Mouse (Mus musculus): Measurements from ENCODE around the gene Fli1. TPM values are rescaled to one million over a fixed set of nuclear protein-coding genes. Genes with fewer than 3 reads are reported as not detected.

The Fli1 gene
- polyA plus RNA-seq, 1 experiment from 2014 or later = 23.4 TPM

GRCm38 (mm10) chr9:32450161-32450560, 92.5 kb downstream of the Fli1 start:
- Histone ChIP-seq H3K4me2 (ENCODE audit: low read depth, low read length) (no peak overlapping the region), H3K27ac (ENCODE audit: low read length) (no peak overlapping the region), H3K4me1 (ENCODE audit: control insufficient read depth, insufficient read depth, low read length) (no peaks in the 10 kb centered on the region; the same call in 1 of the 2 replicates), H3K4me3 (ENCODE audit: low read length) (no peak overlapping the region), H3K36me3 (ENCODE audit: control insufficient read depth, insufficient read depth) (no peaks in the 10 kb centered on the region), H3K9ac (ENCODE audit: low read length) (no peak overlapping the region), H3K9me3 (replicated peaks; ENCODE audit: control insufficient read depth, low read length) (no peaks in the 10 kb centered on the region), H3K27me3 (ENCODE audit: control insufficient read depth, insufficient read depth, low read length) (no peaks in the 10 kb centered on the region)
- no peak for ATAC-seq (replicated peaks; ENCODE audit: extremely low read depth, insufficient read depth, low FRiP score)
- WGBS = 36% methylated on average over 7 of the region's 7 CpGs

- H3K4me1 ChIP-seq (ENCODE audit: control insufficient read depth, insufficient read depth, low read length) = peaks cover 3% of the 10 kb centered on the region
- no peaks in the 10 kb centered on the region for H3K27me3 ChIP-seq (ENCODE audit: control insufficient read depth, insufficient read depth, low read length)
- no peaks in the 10 kb centered on the region for H3K36me3 ChIP-seq (ENCODE audit: control insufficient read depth, insufficient read depth)
- H3K4me2 ChIP-seq (ENCODE audit: low read depth, low read length) = no peak overlapping the region
- H3K4me3 ChIP-seq (ENCODE audit: low read length) = no peak overlapping the region
- WGBS = 76% methylated on average over 5 of the region's 5 CpGs
- no peak overlapping the region for H3K27ac ChIP-seq (ENCODE audit: low read length)
- no peak for ATAC-seq (replicated peaks; ENCODE audit: extremely low read depth, insufficient read depth, low FRiP score)
- no peak overlapping the region for H3K9ac ChIP-seq (ENCODE audit: low read length)
- H3K9me3 ChIP-seq (replicated peaks; ENCODE audit: control insufficient read depth, low read length) = no peaks in the 10 kb centered on the region
These were observed 93.9 kb downstream of the Fli1 start for GRCm38 (mm10) chr9:32448766-32449165.

- WGBS = 50% methylated on average over 3 of the region's 3 CpGs
- H3K4me3 ChIP-seq (ENCODE audit: low read length) = no peak overlapping the region
- no peak for ATAC-seq (replicated peaks; ENCODE audit: extremely low read depth, insufficient read depth, low FRiP score)
These were observed 96.9 kb downstream of the Fli1 start for GRCm38 (mm10) chr9:32445789-32446188.

GRCm38 (mm10) chr9:32444453-32445201, 98.0 kb downstream of the Fli1 start:
- Histone ChIP-seq H3K4me1 (ENCODE audit: control insufficient read depth, insufficient read depth, low read length) (peaks cover 3% of the 10 kb centered on the region), H3K36me3 (ENCODE audit: control insufficient read depth, insufficient read depth) (peaks cover 5% of the 10 kb centered on the region; the same call in 1 of the 2 replicates), H3K9ac (ENCODE audit: low read length) (no peak overlapping the region), H3K27me3 (ENCODE audit: control insufficient read depth, insufficient read depth, low read length) (no peaks in the 10 kb centered on the region), H3K4me3 (ENCODE audit: low read length) (no peak overlapping the region), H3K4me2 (ENCODE audit: low read depth, low read length) (no peak overlapping the region), H3K27ac (ENCODE audit: low read length) (peak overlapping the region; percentile 51), H3K9me3 (replicated peaks; ENCODE audit: control insufficient read depth, low read length) (no peaks in the 10 kb centered on the region)
- 58% methylated on average over 6 of the region's 6 CpGs for WGBS
- no peak for ATAC-seq (replicated peaks; ENCODE audit: extremely low read depth, insufficient read depth, low FRiP score)

More at GRCm38 (mm10) chr9:32445789-32446188, 96.9 kb downstream of the Fli1 start:
- Histone ChIP-seq H3K36me3 (ENCODE audit: control insufficient read depth, insufficient read depth) (peaks cover 5% of the 10 kb centered on the region; the same call in 1 of the 2 replicates), H3K4me1 (ENCODE audit: control insufficient read depth, insufficient read depth, low read length) (peaks cover 3% of the 10 kb centered on the region), H3K9me3 (replicated peaks; ENCODE audit: control insufficient read depth, low read length) (no peaks in the 10 kb centered on the region), H3K4me2 (ENCODE audit: low read depth, low read length) (no peak overlapping the region), H3K9ac (ENCODE audit: low read length) (no peak overlapping the region), H3K27ac (ENCODE audit: low read length) (no peak overlapping the region), H3K27me3 (ENCODE audit: control insufficient read depth, insufficient read depth, low read length) (no peaks in the 10 kb centered on the region)

GRCm38 (mm10) chr9:32443817-32444216, 98.8 kb downstream of the Fli1 start:
- H3K4me3 ChIP-seq (ENCODE audit: low read length) = no peak overlapping the region
- peaks cover 5% of the 10 kb centered on the region; the same call in 1 of the 2 replicates for H3K36me3 ChIP-seq (ENCODE audit: control insufficient read depth, insufficient read depth)
- peak; percentile 55; the same call in 1 of the 2 replicates for ATAC-seq (replicated peaks; ENCODE audit: extremely low read depth, insufficient read depth, low FRiP score)
- no peaks in the 10 kb centered on the region for H3K9me3 ChIP-seq (replicated peaks; ENCODE audit: control insufficient read depth, low read length)
- no peak overlapping the region for H3K4me2 ChIP-seq (ENCODE audit: low read depth, low read length)
- peaks cover 3% of the 10 kb centered on the region for H3K4me1 ChIP-seq (ENCODE audit: control insufficient read depth, insufficient read depth, low read length)
- no peaks in the 10 kb centered on the region for H3K27me3 ChIP-seq (ENCODE audit: control insufficient read depth, insufficient read depth, low read length)
- peak overlapping the region; percentile 5 for H3K27ac ChIP-seq (ENCODE audit: low read length)
- H3K9ac ChIP-seq (ENCODE audit: low read length) = no peak overlapping the region
- 48% methylated on average over 6 of the region's 6 CpGs for WGBS

GRCm38 (mm10) chr9:32443115-32443514, 99.5 kb downstream of the Fli1 start:
- Histone ChIP-seq H3K27ac (ENCODE audit: low read length) (peak overlapping the region; percentile 5), H3K4me3 (ENCODE audit: low read length) (no peak overlapping the region), H3K36me3 (ENCODE audit: control insufficient read depth, insufficient read depth) (peaks cover 5% of the 10 kb centered on the region; the same call in 1 of the 2 replicates), H3K9me3 (replicated peaks; ENCODE audit: control insufficient read depth, low read length) (no peaks in the 10 kb centered on the region), H3K4me2 (ENCODE audit: low read depth, low read length) (no peak overlapping the region), H3K9ac (ENCODE audit: low read length) (no peak overlapping the region), H3K4me1 (ENCODE audit: control insufficient read depth, insufficient read depth, low read length) (peaks cover 3% of the 10 kb centered on the region), H3K27me3 (ENCODE audit: control insufficient read depth, insufficient read depth, low read length) (no peaks in the 10 kb centered on the region)
- 70% methylated on average over 3 of the region's 3 CpGs for WGBS
- ATAC-seq (replicated peaks; ENCODE audit: extremely low read depth, insufficient read depth, low FRiP score) = no peak

- 68% methylated on average over 19 of the region's 19 CpGs for WGBS
- ATAC-seq (replicated peaks; ENCODE audit: extremely low read depth, insufficient read depth, low FRiP score) = no peak
- Histone ChIP-seq H3K4me2 (ENCODE audit: low read depth, low read length) (no peak overlapping the region), H3K9ac (ENCODE audit: low read length) (no peak overlapping the region), H3K27me3 (ENCODE audit: control insufficient read depth, insufficient read depth, low read length) (no peaks in the 10 kb centered on the region), H3K4me3 (ENCODE audit: low read length) (no peak overlapping the region), H3K36me3 (ENCODE audit: control insufficient read depth, insufficient read depth) (no peaks in the 10 kb centered on the region; the same call in 1 of the 2 replicates), H3K27ac (ENCODE audit: low read length) (no peak overlapping the region), H3K9me3 (replicated peaks; ENCODE audit: control insufficient read depth, low read length) (no peaks in the 10 kb centered on the region), H3K4me1 (ENCODE audit: control insufficient read depth, insufficient read depth, low read length) (no peaks in the 10 kb centered on the region)
These were observed 108.1 kb downstream of the Fli1 start for GRCm38 (mm10) chr9:32434241-32435213.

- H3K9me3 ChIP-seq (replicated peaks; ENCODE audit: control insufficient read depth, low read length) = no peaks in the 10 kb centered on the region
- peaks cover under 1% of the 10 kb centered on the region; the same call in 1 of the 2 replicates for H3K36me3 ChIP-seq (ENCODE audit: control insufficient read depth, insufficient read depth)
- no peak overlapping the region for H3K9ac ChIP-seq (ENCODE audit: low read length)
- no peak for ATAC-seq (replicated peaks; ENCODE audit: extremely low read depth, insufficient read depth, low FRiP score)
- no peaks in the 10 kb centered on the region for H3K27me3 ChIP-seq (ENCODE audit: control insufficient read depth, insufficient read depth, low read length)
- no peak overlapping the region for H3K4me3 ChIP-seq (ENCODE audit: low read length)
- 73% methylated on average over 3 of the region's 3 CpGs for WGBS
- H3K4me2 ChIP-seq (ENCODE audit: low read depth, low read length) = no peak overlapping the region
- no peaks in the 10 kb centered on the region for H3K4me1 ChIP-seq (ENCODE audit: control insufficient read depth, insufficient read depth, low read length)
- no peak overlapping the region for H3K27ac ChIP-seq (ENCODE audit: low read length)
These were observed 111.6 kb downstream of the Fli1 start for GRCm38 (mm10) chr9:32431061-32431460.
